Mouse (Mus musculus) stomach, postnatal 0 days (tissue): ENCODE measurements around the gene Arhgap18.

Experiments
- CTCF ChIP-seq: IDR thresholded peaks from 2 replicates; pipeline ENCODE4 v1.5.1; 2016; ENCODE audit warnings: antibody characterized with exemption, low read depth, mild to moderate bottlenecking, moderate library complexity
- EP300 ChIP-seq: optimal IDR thresholded peaks from 2 replicates; pipeline ENCODE3; 2016; ENCODE audit warnings: antibody characterized with exemption

- no peak for TF ChIP-seq CTCF
- no peak for TF ChIP-seq EP300
Measured at GRCm38 (mm10) chr10:26791810-26792209, 38.6 kb downstream of the Arhgap18 start.
